Mouse (Mus musculus): ENCODE results near the gene Rps29.

Rps29 gene

GRCm38 (mm10) chr12:69129634-69130310, 29.2 kb downstream of the Rps29 start:
- DNase-seq, result peak in 1 of 2 experiments; percentile 5

DNA sequence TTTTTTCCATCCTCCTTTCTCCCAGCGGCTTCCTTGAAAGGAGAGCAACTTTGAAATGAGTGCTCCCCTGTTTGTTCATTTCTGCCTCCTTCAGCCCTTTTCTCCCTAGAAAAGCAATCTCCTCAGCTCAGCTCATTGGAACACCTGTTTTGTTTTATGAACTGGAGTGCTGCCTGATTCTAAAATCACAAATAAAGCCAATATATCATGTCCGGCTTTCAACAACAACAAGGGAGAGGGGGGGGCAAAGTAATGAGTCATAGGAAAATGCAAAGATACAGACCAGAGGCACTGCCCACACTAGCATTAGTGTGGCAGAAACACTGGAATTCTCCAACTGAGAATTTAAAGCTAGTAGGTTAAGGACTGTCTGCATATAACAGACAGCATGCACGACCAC, 31.4 kb downstream of the Rps29 start:
- no peak for DNase-seq

DNA sequence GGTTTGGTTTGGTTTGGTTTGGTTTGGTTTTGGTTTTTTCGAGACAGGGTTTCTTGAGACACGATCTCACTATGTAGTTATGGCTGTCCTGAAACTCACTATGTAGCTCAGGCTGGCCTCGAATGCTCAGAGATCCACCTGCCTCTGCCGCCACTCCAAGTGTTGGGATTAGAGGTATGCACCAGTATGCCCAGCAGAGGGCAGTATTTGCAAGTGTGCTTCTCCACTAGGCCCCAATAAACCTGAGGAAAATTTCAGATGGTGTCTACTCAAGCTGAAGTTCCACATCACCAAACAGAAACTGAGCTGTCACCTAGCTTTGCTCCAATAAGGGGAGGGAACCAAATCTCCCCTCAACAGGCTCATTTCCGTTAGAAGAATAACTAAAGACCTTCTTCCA, 31.8 kb downstream of the Rps29 start:
- peak; percentile 4 to 52 for DNase-seq

GRCm38 (mm10) chr12:69125066-69125465, 33.9 kb downstream of the Rps29 start:
- no peak for DNase-seq

DNA sequence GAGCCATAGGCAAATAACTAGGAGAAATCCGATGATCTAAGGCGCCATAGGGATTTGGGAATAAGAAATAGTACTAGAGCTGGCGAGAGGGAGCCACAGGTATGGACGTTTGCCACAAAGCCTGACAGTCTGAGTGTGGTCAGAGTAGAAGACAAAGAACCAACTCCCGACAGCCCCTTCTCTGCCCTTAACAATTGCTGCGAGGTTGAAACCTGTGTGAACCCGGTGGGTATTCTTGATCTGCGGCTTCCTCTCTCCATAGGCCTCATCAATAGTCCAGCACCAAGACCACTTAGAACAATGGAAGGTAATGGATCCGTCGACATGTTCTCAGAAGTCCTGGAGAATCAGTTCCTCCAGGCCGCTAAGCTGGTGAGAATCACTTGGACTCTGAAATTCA, 36.2 kb downstream of the Rps29 start:
- DNase-seq, result no peak

DNA sequence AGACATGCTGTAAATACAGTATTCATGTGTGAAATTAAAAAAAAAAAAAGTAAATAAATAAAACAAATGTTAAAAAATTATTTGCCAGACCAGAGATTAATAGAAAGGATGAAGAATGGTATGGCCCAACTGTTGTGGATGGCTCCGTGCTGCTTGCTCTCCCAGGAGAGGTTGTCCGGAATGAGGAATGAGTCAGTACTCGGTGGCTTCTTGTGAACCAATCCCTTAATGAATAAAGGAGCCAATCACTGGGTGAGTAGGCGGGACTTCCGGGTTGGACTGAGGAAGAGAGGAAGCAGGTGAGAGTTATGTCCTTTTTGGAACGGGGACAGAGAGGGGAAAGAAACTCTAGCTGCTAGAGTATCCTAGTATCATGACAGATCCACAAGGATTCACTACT, 39.1 kb downstream of the Rps29 start:
- no peak for DNase-seq

Data from kidney, postnatal 36 days (tissue).